Mouse (Mus musculus): Measurements from ENCODE around the gene Nanog. TPM values are rescaled to one million over a fixed set of nuclear protein-coding genes. Genes with fewer than 3 reads are reported as not detected.

Gene Nanog
- polyA plus RNA-seq, 1 experiment from 2014 or later = 0.08 TPM

- H3K4me3 ChIP-seq (ENCODE audit: low read length) = no peak overlapping the region
- no peak overlapping the region for H3K4me2 ChIP-seq (ENCODE audit: low read length)
- H3K4me1 ChIP-seq (ENCODE audit: control insufficient read depth, insufficient read depth, low read depth, low read length) = peaks cover 2% of the 10 kb centered on the region; the same call in 1 of the 2 replicates
- no peak overlapping the region for H3K9ac ChIP-seq (ENCODE audit: low read depth, low read length)
- ATAC-seq = peak; percentile 25; the same call in 1 of the 2 replicates
- 92% methylated on average over 5 of the region's 5 CpGs for WGBS
- H3K27ac ChIP-seq (ENCODE audit: low read depth, low read length) = no peak overlapping the region
- no peaks in the 10 kb centered on the region for H3K9me3 ChIP-seq (ENCODE audit: control insufficient read depth, low read length)
- no peaks in the 10 kb centered on the region for H3K27me3 ChIP-seq (replicated peaks; ENCODE audit: control insufficient read depth, insufficient read depth, low read length)
- no peaks in the 10 kb centered on the region for H3K36me3 ChIP-seq (ENCODE audit: control insufficient read depth, insufficient read depth, low read length)
Measured at GRCm38 (mm10) chr6:122668823-122669222, 38.5 kb upstream of the Nanog start.

- peak; percentile 95 for ATAC-seq
- H3K4me3 ChIP-seq (ENCODE audit: low read length) = peak overlapping the region; percentile 43
- 7% methylated on average over 19 of the region's 19 CpGs for WGBS
- H3K9me3 ChIP-seq (ENCODE audit: control insufficient read depth, low read length) = no peaks in the 10 kb centered on the region
- H3K27me3 ChIP-seq (replicated peaks; ENCODE audit: control insufficient read depth, insufficient read depth, low read length) = no peaks in the 10 kb centered on the region
- H3K36me3 ChIP-seq (ENCODE audit: control insufficient read depth, insufficient read depth, low read length) = no peaks in the 10 kb centered on the region
- H3K27ac ChIP-seq (ENCODE audit: low read depth, low read length) = 0 out of 2 replicates have a peak overlapping the region, but pooled peaks have one; percentile 51
- H3K4me2 ChIP-seq (ENCODE audit: low read length) = peak overlapping the region; percentile 62
- H3K4me1 ChIP-seq (ENCODE audit: control insufficient read depth, insufficient read depth, low read depth, low read length) = peaks cover 2% of the 10 kb centered on the region; the same call in 1 of the 2 replicates
- H3K9ac ChIP-seq (ENCODE audit: low read depth, low read length) = peak overlapping the region; percentile 55
Measured at GRCm38 (mm10) chr6:122669406-122670200, 37.7 kb upstream of the Nanog start.

DNA sequence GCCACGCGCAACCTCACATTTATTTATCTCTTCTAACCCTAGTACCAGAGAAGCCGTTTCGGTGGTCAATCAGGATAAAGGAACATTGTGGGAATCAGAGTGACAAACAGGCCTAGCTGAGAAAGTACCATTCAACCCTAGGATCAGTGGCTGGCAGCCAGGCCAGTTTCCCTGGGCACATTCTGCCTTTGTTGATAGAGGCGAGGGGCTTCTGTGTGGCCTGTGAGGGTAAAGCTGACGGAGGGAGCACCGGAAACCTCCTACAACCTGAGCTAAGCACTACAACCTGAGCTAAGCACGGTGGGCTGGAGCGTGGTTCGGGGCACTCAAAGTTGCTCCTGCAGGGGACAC is 37.1 kb upstream of the Nanog start:
- peaks cover 2% of the 10 kb centered on the region; the same call in 1 of the 2 replicates for H3K4me1 ChIP-seq (ENCODE audit: control insufficient read depth, insufficient read depth, low read depth, low read length)
- peak; percentile 46 for ATAC-seq
- 0 out of 2 replicates have a peak overlapping the region, but pooled peaks have one; percentile 51 for H3K27ac ChIP-seq (ENCODE audit: low read depth, low read length)
- no peaks in the 10 kb centered on the region for H3K9me3 ChIP-seq (ENCODE audit: control insufficient read depth, low read length)
- H3K4me3 ChIP-seq (ENCODE audit: low read length) = peak overlapping the region; percentile 43
- peak overlapping the region; percentile 50 for H3K9ac ChIP-seq (ENCODE audit: low read depth, low read length)
- H3K4me2 ChIP-seq (ENCODE audit: low read length) = peak overlapping the region; percentile 62
- H3K27me3 ChIP-seq (replicated peaks; ENCODE audit: control insufficient read depth, insufficient read depth, low read length) = no peaks in the 10 kb centered on the region
- H3K36me3 ChIP-seq (ENCODE audit: control insufficient read depth, insufficient read depth, low read length) = no peaks in the 10 kb centered on the region
- WGBS = 23% methylated on average over 10 of the region's 10 CpGs

DNA sequence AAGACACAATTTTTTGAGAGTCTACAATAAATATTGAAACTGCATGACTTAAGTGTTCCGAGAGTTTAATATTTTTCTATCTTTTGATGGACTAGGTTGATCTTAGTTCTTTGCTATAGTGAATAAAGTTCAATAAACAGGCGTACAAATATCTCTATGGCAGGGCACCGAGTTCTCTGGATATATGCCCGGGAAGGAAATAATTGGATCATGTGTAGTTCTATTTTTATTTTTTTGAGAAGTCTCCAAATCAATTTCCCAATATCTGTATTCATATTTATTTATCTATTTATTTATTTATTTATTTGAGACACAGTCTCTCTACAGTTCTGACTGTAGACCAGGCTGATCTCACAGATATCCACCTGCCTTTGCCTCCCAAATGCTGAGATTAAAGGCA is 36.4 kb upstream of the Nanog start:
- Histone ChIP-seq H3K4me2 (ENCODE audit: low read length) (no peak overlapping the region), H3K27ac (ENCODE audit: low read depth, low read length) (no peak overlapping the region), H3K4me3 (ENCODE audit: low read length) (no peak overlapping the region), H3K4me1 (ENCODE audit: control insufficient read depth, insufficient read depth, low read depth, low read length) (peaks cover 2% of the 10 kb centered on the region; the same call in 1 of the 2 replicates), H3K27me3 (replicated peaks; ENCODE audit: control insufficient read depth, insufficient read depth, low read length) (no peaks in the 10 kb centered on the region), H3K36me3 (ENCODE audit: control insufficient read depth, insufficient read depth, low read length) (no peaks in the 10 kb centered on the region), H3K9me3 (ENCODE audit: control insufficient read depth, low read length) (no peaks in the 10 kb centered on the region), H3K9ac (ENCODE audit: low read depth, low read length) (no peak overlapping the region)
- no peak for ATAC-seq
- WGBS = 88% methylated on average over 4 of the region's 4 CpGs

GRCm38 (mm10) chr6:122672746-122673145 is 34.5 kb upstream of the Nanog start:
- no peak overlapping the region for H3K27ac ChIP-seq (ENCODE audit: low read depth, low read length)
- H3K4me3 ChIP-seq (ENCODE audit: low read length) = no peak overlapping the region
- no peak for ATAC-seq
- no peak overlapping the region for H3K4me2 ChIP-seq (ENCODE audit: low read length)
- H3K36me3 ChIP-seq (ENCODE audit: control insufficient read depth, insufficient read depth, low read length) = no peaks in the 10 kb centered on the region
- H3K9ac ChIP-seq (ENCODE audit: low read depth, low read length) = no peak overlapping the region
- H3K27me3 ChIP-seq (replicated peaks; ENCODE audit: control insufficient read depth, insufficient read depth, low read length) = no peaks in the 10 kb centered on the region
- WGBS = 68% methylated on average over 8 of the region's 8 CpGs
- no peaks in the 10 kb centered on the region for H3K9me3 ChIP-seq (ENCODE audit: control insufficient read depth, low read length)
- H3K4me1 ChIP-seq (ENCODE audit: control insufficient read depth, insufficient read depth, low read depth, low read length) = peaks cover 2% of the 10 kb centered on the region; the same call in 1 of the 2 replicates

GRCm38 (mm10) chr6:122682646-122683045 is 24.6 kb upstream of the Nanog start:
- no peaks in the 10 kb centered on the region for H3K27me3 ChIP-seq (replicated peaks; ENCODE audit: control insufficient read depth, insufficient read depth, low read length)
- WGBS = 73% methylated on average over 3 of the region's 3 CpGs
- H3K27ac ChIP-seq (ENCODE audit: low read depth, low read length) = no peak overlapping the region
- no peak overlapping the region for H3K4me2 ChIP-seq (ENCODE audit: low read length)
- no peaks in the 10 kb centered on the region for H3K9me3 ChIP-seq (ENCODE audit: control insufficient read depth, low read length)
- H3K4me1 ChIP-seq (ENCODE audit: control insufficient read depth, insufficient read depth, low read depth, low read length) = no peaks in the 10 kb centered on the region
- no peak overlapping the region for H3K9ac ChIP-seq (ENCODE audit: low read depth, low read length)
- no peaks in the 10 kb centered on the region for H3K36me3 ChIP-seq (ENCODE audit: control insufficient read depth, insufficient read depth, low read length)
- ATAC-seq = no peak
- no peak overlapping the region for H3K4me3 ChIP-seq (ENCODE audit: low read length)

- H3K27ac ChIP-seq (ENCODE audit: low read depth, low read length) = no peak overlapping the region
- ATAC-seq = no peak
- H3K9ac ChIP-seq (ENCODE audit: low read depth, low read length) = no peak overlapping the region
- H3K4me1 ChIP-seq (ENCODE audit: control insufficient read depth, insufficient read depth, low read depth, low read length) = no peaks in the 10 kb centered on the region
- 91% methylated on average over 13 of the region's 13 CpGs for WGBS
- no peaks in the 10 kb centered on the region for H3K9me3 ChIP-seq (ENCODE audit: control insufficient read depth, low read length)
- H3K36me3 ChIP-seq (ENCODE audit: control insufficient read depth, insufficient read depth, low read length) = no peaks in the 10 kb centered on the region
- H3K4me2 ChIP-seq (ENCODE audit: low read length) = no peak overlapping the region
- H3K4me3 ChIP-seq (ENCODE audit: low read length) = no peak overlapping the region
- no peaks in the 10 kb centered on the region for H3K27me3 ChIP-seq (replicated peaks; ENCODE audit: control insufficient read depth, insufficient read depth, low read length)
Measured at GRCm38 (mm10) chr6:122686709-122687108, 20.6 kb upstream of the Nanog start.

GRCm38 (mm10) chr6:122689411-122690055 is 17.8 kb upstream of the Nanog start:
- Histone ChIP-seq H3K27ac (ENCODE audit: low read depth, low read length) (no peak overlapping the region), H3K4me3 (ENCODE audit: low read length) (no peak overlapping the region), H3K9ac (ENCODE audit: low read depth, low read length) (no peak overlapping the region)

DNA sequence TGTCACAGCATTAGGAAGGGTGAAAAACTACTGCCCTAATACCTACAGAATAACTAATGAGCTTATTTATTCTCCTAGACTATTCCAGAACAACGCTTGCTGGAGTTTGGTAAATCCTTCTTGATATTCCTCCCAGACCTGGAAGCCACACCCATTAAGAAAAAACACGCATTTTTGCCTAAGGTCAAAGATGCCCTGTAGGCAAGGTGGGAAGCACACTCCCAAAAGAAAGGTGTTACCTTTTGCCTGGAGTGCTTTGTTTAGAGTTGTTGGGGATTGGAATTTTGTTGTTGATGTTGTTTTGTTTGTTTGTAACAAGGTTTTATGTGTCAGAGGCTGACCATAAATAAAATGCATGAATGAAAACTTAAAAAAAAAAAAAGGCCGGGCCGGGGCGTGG is 17.2 kb upstream of the Nanog start:
- Histone ChIP-seq H3K9ac (ENCODE audit: low read depth, low read length) (no peak overlapping the region), H3K27ac (ENCODE audit: low read depth, low read length) (no peak overlapping the region), H3K36me3 (ENCODE audit: control insufficient read depth, insufficient read depth, low read length) (no peaks in the 10 kb centered on the region), H3K27me3 (replicated peaks; ENCODE audit: control insufficient read depth, insufficient read depth, low read length) (no peaks in the 10 kb centered on the region), H3K9me3 (ENCODE audit: control insufficient read depth, low read length) (no peaks in the 10 kb centered on the region), H3K4me3 (ENCODE audit: low read length) (no peak overlapping the region), H3K4me1 (ENCODE audit: control insufficient read depth, insufficient read depth, low read depth, low read length) (no peaks in the 10 kb centered on the region), H3K4me2 (ENCODE audit: low read length) (no peak overlapping the region)
- WGBS = 92% methylated on average over 5 of the region's 5 CpGs
- no peak for ATAC-seq

More at GRCm38 (mm10) chr6:122689411-122690055, 17.8 kb upstream of the Nanog start:
- no peaks in the 10 kb centered on the region for H3K9me3 ChIP-seq (ENCODE audit: control insufficient read depth, low read length)
- WGBS = 84% methylated on average over 6 of the region's 6 CpGs
- H3K4me2 ChIP-seq (ENCODE audit: low read length) = no peak overlapping the region
- H3K27me3 ChIP-seq (replicated peaks; ENCODE audit: control insufficient read depth, insufficient read depth, low read length) = no peaks in the 10 kb centered on the region
- ATAC-seq = no peak
- H3K4me1 ChIP-seq (ENCODE audit: control insufficient read depth, insufficient read depth, low read depth, low read length) = no peaks in the 10 kb centered on the region
- H3K36me3 ChIP-seq (ENCODE audit: control insufficient read depth, insufficient read depth, low read length) = no peaks in the 10 kb centered on the region
